Mouse (Mus musculus) v-Abl transformed pro-B cells (cell line): ENCODE measurements around the gene 2810408A11Rik.
"Not testable (repeated sequence)": the region's sequence is repeated elsewhere in the genome, so short reads cannot be mapped to it uniquely, and the experiment has no call there.

Source experiments
- in situ Hi-C, 2 experiments: fragments of 400-800 bp; cut with MboI; formaldehyde crosslinking; loops; one replicate each; pipeline ENCODE4 v1.15.1; 2025; ENCODE audit not compliant: unreplicated experiment in 2 of 2

Gene 2810408A11Rik

GRCm38 (mm10) chr11:69864138-69864860 lies 36.5 kb downstream of the 2810408A11Rik start:
- in situ Hi-C loops: no loop called here

- in situ Hi-C loops: not testable (repeated sequence)
Observed at GRCm38 (mm10) chr11:69863729-69864128, 37.1 kb downstream of the 2810408A11Rik start.

- in situ Hi-C loops: no loop called here
Observed at GRCm38 (mm10) chr11:69858113-69858998, 42.4 kb downstream of the 2810408A11Rik start, which contains the start of gene Tnk1. Gene Tnk1 (minus strand): TSS chr11:69858730.

- in situ Hi-C loops: no loop called here
Observed at GRCm38 (mm10) chr11:69855347-69855746, 45.4 kb downstream of the 2810408A11Rik start.

GRCm38 (mm10) chr11:69854680-69855079 lies 46.1 kb downstream of the 2810408A11Rik start:
- in situ Hi-C loops: no loop called here

GRCm38 (mm10) chr11:69853994-69854393 lies 46.8 kb downstream of the 2810408A11Rik start:
- in situ Hi-C loops: no loop called here

- in situ Hi-C loops: no loop called here
Observed at GRCm38 (mm10) chr11:69850754-69851153, 50.0 kb downstream of the 2810408A11Rik start.

- in situ Hi-C loops: no loop called here
Observed at GRCm38 (mm10) chr11:69849884-69850283, 50.9 kb downstream of the 2810408A11Rik start.

GRCm38 (mm10) chr11:69849128-69849527 lies 51.7 kb downstream of the 2810408A11Rik start:
- in situ Hi-C loops: no loop called here

GRCm38 (mm10) chr11:69848021-69848420 lies 52.8 kb downstream of the 2810408A11Rik start:
- in situ Hi-C loops: no loop called here
